Mouse (Mus musculus): Measurements from ENCODE around the gene H2-Ob.

Gene H2-Ob

GRCm38 (mm10) chr17:34270940-34271339 is 32.2 kb downstream of the H2-Ob start:
- in situ Hi-C loops (cut with MboI, MseI) = loop anchor here (25.0 kb wide), 1 partner anchor 1941 kb away; no protein-coding TSS in a partner anchor

DNA sequence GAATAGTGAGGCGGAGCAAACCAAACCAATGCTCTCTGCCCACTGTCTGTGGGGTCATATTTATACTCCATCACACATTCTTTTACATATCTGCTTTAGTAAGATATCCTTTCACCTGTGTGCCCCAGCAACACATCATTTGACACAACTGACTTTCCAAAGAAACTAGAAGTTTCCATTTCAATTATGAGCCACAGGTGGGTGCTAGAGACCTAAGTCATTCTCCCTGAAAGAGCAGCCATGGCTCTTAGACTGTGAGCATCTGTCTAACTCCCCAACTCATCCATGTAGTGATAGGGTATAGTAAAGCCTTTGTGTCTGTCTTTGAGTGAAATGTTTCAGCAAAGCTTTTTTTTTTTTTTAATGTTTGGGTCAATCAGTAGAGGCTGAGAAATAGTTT is 33.4 kb downstream of the H2-Ob start:
- in situ Hi-C loops (cut with MboI, MseI) = loop anchor here (25.0 kb wide), 1 partner anchor 1940 kb away; no protein-coding TSS in a partner anchor

- in situ Hi-C loops (cut with MboI, MseI) = loop anchor here (10.0 kb wide), 1 partner anchor 1436 kb away; no protein-coding TSS in a partner anchor
Observed at GRCm38 (mm10) chr17:34280499-34281038, 41.9 kb downstream of the H2-Ob start.

- in situ Hi-C loops (cut with MboI, MseI) = loop anchor here (10.0 kb wide), 1 partner anchor 1437 kb away; no protein-coding TSS in a partner anchor
Observed at GRCm38 (mm10) chr17:34281836-34282235, 43.1 kb downstream of the H2-Ob start.

GRCm38 (mm10) chr17:34285371-34285770 is 46.7 kb downstream of the H2-Ob start:
- in situ Hi-C loops (cut with MboI, MseI) = loop anchor here (10.0 kb wide), 1 partner anchor 1441 kb away; no protein-coding TSS in a partner anchor

- in situ Hi-C loops (cut with MboI, MseI) = loop anchor here (10.0 kb wide), 1 partner anchor 1441 kb away; no protein-coding TSS in a partner anchor
Observed at GRCm38 (mm10) chr17:34285848-34286247, 47.1 kb downstream of the H2-Ob start.

- in situ Hi-C loops (cut with MboI, MseI) = loop anchor here (10.0 kb wide), 1 partner anchor 1442 kb away; no protein-coding TSS in a partner anchor
Observed at GRCm38 (mm10) chr17:34286501-34286900, 47.8 kb downstream of the H2-Ob start.

DNA sequence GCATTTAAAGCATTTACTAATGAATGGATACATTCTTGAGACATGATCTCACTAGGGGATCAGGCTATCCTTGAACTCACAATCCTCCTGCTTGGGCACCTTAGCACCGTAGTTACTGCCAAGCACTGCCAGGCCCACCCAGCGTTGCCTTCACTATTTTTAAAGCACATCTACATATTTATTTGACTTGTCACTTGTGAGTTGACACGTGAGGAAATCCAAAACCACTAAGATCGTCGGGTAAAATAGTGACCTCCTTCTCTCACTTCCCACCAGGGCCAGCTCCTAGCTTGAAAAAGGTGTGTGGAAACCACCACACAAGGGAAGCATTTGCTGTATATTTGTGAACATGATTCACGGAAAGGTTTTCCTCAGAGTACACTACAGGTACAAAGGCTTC is 48.3 kb downstream of the H2-Ob start:
- in situ Hi-C loops (cut with MboI, MseI) = loop anchor here (10.0 kb wide), 1 partner anchor 1442 kb away; no protein-coding TSS in a partner anchor

DNA sequence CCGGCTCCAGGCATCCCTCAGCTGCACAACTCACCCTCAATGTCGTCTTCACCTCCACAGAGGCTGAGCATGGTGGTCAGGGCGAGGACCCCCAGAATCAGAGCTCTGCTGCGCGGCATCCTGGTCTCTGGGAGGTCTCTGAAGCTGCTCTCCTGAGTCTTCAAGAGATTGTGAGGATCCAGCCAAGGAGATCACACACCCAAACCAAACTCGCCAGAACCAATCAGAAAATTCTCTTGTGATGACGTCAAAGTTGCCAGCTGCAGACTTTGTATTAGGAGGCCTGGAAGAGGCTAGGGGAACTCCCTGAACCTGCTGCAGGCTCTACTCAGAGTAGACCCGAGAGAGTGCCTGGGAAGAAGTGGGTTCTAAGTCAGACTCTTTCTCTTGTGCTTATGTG is 48.9 kb downstream of the H2-Ob start, which contains the start of gene H2-Aa:
H2-Aa (minus strand) TSS at position 176 of the 400 bp plus-strand sequence.
- in situ Hi-C loops (cut with MboI, MseI) = loop anchor here (10.0 kb wide), 1 partner anchor 1443 kb away; no protein-coding TSS in a partner anchor

GRCm38 (mm10) chr17:34288131-34288530 is 49.4 kb downstream of the H2-Ob start:
- in situ Hi-C loops (cut with MboI, MseI) = loop anchor here (10.0 kb wide), 1 partner anchor 1443 kb away; no protein-coding TSS in a partner anchor

DNA sequence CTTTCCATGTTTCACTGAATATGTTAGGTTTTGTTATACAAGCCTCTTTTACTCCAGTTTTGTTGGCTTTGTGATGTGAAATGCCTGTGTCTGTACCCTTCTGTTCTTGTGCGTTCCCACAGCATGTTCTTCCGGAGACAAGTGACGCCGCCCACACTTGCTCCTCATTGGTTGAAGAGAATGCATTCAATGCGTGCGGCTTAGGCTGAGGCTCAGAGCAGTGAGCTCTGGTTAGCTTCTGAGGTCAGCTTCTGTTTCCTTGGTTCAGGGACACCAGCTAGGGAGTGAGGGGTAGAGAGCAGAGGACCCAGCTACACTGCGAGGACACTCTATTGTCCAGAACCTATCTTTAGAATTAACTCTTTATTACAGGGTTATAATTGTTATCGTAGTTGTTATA is 52.9 kb downstream of the H2-Ob start:
- in situ Hi-C loops (cut with MboI, MseI) = no loop called here

DNA sequence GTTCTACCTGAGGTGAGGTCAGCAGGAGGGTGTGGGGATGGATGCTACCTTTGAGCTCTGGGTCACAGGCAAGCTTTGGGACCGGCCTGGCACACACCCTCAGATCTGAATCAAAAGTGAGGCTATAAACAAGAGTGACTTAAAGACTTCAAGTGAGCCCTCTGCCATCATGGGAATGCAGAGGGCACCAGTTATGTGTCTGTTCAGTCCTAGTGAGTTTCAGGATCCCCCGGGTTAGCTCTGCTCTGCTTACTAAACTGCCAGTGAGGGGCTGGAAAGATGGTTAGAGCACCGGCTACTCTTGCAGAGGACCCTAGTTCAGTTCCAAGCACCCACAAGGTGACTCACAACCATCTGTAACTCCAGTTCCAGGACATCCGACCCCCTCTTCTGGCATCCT is 53.9 kb downstream of the H2-Ob start:
- in situ Hi-C loops (cut with MboI, MseI) = no loop called here

- in situ Hi-C loops (cut with MboI, MseI) = no loop called here
Observed at GRCm38 (mm10) chr17:34293533-34293932, 54.8 kb downstream of the H2-Ob start.

DNA sequence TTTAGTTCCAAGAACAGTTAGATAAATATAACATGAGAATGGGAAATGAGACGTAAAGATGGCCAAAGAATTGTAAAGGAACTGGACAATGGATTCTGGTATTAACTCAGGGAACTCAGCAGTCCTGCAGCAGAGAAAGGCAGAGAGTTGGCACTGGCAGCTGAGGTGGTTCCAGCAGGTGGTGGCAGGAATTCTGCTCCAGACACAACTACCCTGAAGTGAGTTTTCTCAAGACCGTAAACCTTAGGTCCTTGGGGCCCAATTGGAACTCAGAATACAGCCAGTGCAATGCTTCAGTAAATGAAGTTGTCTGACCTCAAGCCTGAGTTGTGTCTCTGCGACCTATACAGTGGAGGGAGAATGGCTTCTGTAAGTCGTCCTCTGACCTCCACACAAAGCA is 55.5 kb downstream of the H2-Ob start:
- in situ Hi-C loops (cut with MboI, MseI) = no loop called here

GRCm38 (mm10) chr17:34295307-34295706 is 56.6 kb downstream of the H2-Ob start:
- in situ Hi-C loops (cut with MboI, MseI) = no loop called here

GRCm38 (mm10) chr17:34295891-34296794 is 57.4 kb downstream of the H2-Ob start:
- in situ Hi-C loops (cut with MboI, MseI) = no loop called here

GRCm38 (mm10) chr17:34299356-34299755 is 60.7 kb downstream of the H2-Ob start:
- in situ Hi-C loops (cut with MboI, MseI) = no loop called here

DNA sequence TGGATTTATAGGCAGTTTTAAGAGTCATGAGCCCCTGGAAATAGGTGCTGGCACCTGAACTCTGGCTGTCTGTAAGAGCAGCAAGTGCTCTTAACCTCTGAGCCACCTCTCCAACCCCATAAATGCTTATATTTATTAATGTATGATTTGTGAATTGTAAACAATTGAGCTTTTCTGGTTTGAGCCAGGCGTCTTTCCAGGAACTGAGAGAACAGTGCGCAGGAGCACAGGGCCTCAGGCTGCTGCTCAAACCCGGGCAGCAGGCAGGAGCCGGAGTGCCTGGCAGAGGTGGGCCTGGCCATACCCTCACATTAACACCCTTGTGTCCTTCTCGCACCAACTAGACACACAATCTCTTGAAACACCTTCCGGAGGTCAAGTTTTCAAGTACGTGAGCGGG is 61.4 kb downstream of the H2-Ob start:
- in situ Hi-C loops (cut with MboI, MseI) = no loop called here

DNA sequence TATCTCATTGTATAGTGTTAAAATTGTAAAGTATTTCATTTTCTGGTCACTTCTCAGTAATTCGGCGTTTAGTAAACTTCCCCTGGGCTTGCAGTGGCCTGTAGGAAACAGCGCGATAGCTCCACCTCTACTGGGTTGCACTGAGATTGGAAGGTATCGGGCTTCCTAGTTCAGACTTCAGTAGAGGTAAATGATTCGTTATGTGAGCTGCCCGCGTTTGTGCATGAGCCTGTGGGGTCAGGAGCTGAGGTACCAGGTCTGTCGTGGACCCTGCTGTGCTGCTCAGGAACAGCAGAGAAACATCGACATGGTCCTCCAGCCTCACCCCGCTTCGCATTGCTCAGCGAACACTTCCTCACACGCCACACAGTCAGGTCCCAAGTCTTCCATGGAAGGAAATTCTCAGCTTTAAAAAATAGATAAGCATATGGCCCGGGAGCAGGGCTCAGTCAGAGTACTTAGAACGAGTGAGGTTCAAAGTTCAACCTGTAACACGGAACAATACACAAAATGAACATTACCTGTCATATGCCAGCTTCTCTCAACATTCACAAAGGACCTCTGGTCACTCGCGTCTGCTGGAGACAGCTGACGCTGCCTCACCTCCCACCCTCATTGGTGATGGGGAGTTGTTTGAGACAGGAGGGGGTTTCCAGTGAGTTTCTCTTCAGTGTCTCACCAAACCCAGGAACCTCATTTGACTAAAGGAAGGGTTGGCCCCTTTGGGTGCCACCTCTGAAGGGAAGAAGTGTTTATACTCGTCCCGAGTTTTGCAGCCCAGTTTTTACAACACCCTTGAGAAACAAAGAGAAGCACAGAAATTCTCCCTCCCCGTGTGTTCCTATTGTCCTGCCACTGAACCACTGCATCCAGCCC is 62.2 kb downstream of the H2-Ob start:
- in situ Hi-C loops (cut with MboI, MseI) = no loop called here

GRCm38 (mm10) chr17:34301670-34302190 is 63.0 kb downstream of the H2-Ob start:
- in situ Hi-C loops (cut with MboI, MseI) = no loop called here

DNA sequence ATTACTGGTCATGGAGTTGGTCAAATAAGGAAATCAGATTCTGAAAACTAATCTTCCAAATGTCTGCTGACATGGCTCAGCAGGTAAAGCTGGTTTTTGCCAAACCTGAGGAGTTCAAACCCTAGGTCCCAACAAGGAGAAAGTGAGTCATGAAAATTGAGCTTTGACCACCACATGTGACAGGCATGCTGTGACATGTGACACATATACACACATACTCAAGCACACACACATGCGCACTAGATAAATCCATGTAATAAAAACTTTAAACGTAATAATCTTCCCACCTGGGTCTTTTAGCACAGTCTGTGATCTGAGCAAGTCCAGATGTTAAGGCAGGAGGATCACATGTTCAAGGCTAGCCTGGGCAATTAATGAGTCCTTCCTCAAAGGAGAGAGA is 65.1 kb downstream of the H2-Ob start:
- in situ Hi-C loops (cut with MboI, MseI) = no loop called here
